Mouse (Mus musculus) layer of hippocampus, adult 8-10 months (tissue): ENCODE data around the gene 2310011J03Rik. TPM values are rescaled to one million over a fixed set of nuclear protein-coding genes. Genes with fewer than 3 reads are reported as not detected.

Source experiments
- DNase-seq, 2 experiments: peaks; one replicate each; pipeline ENCODE4 v3.0.0; 2022; ENCODE audit warnings: low spot score in 2 of 2
- total RNA-seq, 4 experiments: library from RNA; stranded (reverse); gene quantifications; 2 replicates each; pipeline ENCODE4 v1.2.4; 2022

Gene 2310011J03Rik
- total RNA-seq, 4 experiments from 2014 or later, result 20.4 to 27.1 (median 23.3) TPM

DNA sequence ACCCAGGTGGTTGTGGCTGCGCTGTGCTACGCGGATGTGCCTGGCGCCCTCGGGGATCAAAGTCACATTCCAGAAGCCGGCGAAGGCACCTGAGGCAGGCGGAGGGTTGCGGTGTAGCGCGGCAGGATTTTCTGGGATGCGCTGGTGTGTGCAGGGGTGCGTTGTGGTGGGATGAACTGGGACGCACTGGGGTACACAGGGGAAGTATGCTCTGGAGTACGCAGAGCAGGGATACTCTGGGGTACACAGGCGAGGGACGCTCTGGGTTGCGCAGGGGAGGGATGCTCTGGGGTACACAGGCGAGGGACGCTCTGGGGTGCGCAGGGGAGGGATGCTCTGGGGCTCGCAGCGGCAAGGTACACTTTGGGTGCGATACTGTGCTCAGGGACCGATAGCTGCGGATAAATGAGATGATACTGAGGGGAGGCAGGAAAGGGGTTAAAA, 22.0 kb upstream of the 2310011J03Rik start:
- DNase-seq, result no peak

- DNase-seq, result no peak
These were observed 21.4 kb upstream of the 2310011J03Rik start for GRCm38 (mm10) chr10:80341491-80342304.

DNA sequence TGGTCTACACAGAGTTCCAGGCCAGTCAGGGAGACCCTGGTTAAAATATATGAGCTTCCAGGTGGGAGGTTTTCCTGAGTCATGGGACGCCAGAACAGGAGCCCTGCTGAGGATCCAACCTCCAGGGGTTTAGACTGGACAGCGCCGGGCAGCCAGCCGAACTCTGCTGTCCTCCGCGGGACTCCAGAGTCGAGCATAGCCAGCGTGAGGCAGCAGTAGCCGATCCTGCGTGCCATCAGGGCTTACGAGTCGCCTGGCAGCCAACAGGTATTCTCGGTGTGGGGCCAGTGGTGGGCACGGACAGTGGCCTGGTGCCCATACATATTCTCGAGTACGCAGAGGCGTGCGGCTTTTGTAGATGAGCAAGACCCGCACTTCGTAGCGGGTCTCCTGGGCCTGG, 20.7 kb upstream of the 2310011J03Rik start:
- DNase-seq, result no peak

GRCm38 (mm10) chr10:80339941-80340750, 19.8 kb upstream of the 2310011J03Rik start:
- DNase-seq, result peak in 1 of 2 experiments; percentile 88

DNA sequence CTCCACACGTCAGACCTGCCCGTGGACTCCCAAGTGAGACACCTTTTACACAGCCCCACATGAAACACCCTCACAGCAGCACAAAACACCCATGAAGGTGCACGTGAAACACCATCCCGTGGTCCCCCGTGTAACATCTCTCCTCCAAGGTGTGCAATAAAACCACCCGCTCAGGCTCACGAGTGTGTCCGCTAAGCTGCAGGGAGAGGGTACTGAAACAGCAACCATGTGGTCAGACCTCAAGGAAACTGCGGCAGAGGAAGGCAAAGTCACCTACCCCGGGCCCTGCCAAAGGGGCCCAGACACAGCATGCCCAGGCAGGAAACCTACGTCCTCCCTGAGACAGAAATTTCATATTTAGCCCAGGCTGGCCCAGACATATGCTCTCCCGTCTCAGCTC, 15.9 kb upstream of the 2310011J03Rik start:
- DNase-seq, result no peak

- no peak for DNase-seq
These were observed 12.2 kb upstream of the 2310011J03Rik start for GRCm38 (mm10) chr10:80332525-80332989.

- DNase-seq, result no peak
These were observed 11.5 kb upstream of the 2310011J03Rik start for GRCm38 (mm10) chr10:80331636-80332524.

DNA sequence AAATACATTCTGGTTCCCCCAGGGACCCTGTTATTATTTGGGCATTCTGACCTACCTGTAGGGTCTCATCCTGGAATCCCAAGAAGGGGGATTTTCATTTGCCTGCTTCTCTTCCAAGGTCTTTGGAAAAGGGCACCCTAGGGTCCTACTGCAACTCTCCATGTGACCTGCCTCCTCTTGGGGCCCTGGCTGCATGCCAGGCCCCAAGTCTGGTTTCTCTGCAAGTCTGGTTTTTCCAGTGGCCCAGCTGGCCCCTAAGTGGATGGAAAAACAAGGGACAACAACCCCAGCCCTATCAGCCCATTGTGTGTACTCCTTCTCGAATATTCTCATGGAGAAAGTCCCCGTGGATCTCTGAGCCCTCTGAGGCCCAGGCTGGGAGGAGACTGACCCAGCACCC, 10.6 kb upstream of the 2310011J03Rik start:
- no peak for DNase-seq

DNA sequence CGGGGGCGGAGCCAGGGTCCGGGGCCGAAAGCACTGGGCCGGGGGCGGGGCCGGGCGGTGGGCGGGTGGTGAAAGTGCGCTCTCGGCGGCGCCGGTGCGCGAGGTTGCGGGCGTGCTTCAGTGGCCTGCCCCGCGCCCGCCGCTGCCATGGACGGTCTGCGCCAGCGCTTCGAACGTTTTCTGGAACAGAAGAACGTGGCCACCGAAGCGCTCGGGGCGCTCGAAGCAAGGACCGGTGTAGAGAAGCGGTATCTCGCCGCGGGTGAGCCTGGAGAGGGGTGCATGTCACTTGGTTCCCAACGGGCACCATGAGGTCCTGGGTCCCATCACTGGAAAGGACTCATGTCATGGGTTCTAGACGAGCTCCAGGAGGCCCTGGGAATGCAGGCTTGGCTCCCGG, 9.7 kb upstream of the 2310011J03Rik start:
- no peak for DNase-seq

DNA sequence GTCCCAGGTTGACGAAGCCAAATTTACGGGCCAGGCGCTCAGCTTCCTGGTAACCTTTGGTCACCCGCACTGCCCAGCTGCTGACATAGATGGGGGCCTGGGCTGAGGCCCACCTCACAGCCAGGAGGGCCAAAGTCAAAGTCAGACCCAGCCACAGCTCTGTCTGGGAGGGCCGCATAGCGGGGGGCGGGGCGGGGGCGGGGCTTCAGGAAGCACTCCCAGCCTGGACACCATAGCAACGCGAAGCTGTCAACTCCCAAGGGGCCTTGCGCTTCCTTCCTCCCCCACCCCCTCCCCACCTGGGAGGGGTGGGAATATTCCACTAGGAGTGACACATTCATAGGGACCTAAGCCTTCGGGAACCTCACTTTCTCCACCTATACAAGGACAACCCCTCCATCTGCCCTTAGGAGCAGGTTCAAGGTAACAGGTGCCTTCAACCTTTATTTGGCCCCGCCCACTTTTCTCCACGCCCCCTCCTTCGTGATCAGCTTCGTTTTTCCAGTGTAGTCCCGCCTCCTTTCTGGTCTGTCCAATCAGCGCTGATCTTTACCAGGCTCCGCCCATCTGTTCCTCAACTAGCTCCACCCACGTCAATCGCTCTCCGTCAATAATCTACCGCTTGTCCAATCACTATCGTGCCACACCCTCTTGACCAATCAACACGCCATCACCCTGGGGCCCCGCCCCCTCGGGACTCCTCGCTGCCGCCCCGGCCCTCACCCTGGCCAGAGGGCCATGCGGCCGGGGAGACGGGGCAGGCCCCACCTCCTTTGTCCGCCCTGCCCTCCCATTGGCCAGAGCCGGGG, 9.1 kb upstream of the 2310011J03Rik start, which contains the start of the genes Pcsk4 and Reep6:
Gene Pcsk4, minus strand, starts transcription at position 226 of the 809 bp plus-strand sequence.
Gene Reep6, plus strand, starts transcription at position 681 of the 809 bp plus-strand sequence.
- peak; percentile 96 to 97 for DNase-seq

GRCm38 (mm10) chr10:80325045-80325444, 4.7 kb upstream of the 2310011J03Rik start:
- peak in 1 of 2 experiments; percentile 20 for DNase-seq

DNA sequence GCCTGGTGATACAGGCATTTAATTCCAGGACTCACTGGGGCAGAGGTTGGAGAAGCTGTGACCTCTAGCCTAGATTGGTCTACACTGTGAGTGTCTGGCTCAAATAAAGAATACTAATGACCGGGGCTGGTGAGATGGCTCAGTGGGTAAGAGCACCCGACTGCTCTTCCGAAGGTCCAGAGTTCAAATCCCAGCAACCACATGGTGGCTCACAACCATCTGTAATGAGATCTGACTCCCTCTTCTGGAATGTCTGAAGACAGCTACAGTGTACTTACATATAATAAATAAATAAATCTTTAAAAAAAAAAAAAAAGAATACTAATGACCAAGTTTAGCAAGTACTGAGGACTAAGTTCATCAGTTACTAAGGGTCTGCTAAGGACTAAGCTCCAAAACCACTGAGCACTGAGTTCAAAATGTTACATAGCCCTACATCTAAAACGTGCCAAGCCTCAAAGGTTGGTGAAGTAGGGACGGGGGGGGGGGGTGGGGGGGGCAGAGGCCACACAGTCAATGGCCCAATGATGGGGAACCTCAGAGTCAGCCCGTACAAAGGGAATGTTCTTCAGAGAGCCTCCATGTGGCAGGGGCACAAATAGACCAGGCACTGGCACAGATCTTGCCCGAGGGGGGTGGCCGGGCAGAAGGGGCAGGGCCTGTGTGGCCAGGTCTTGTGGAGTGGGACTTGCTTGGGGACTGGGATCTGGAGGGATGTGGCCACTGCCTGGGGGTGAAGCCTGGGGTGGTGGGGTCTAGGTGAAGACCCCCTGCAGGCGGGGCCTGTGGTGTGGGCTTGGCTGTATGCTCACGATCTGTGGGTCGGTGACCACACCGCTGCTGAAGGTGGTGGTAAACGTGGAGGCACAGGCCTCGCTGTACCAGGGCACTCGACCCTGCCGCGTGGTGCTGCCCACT, 4.0 kb upstream of the 2310011J03Rik start:
- no peak for DNase-seq

- no peak for DNase-seq
These were observed 3.2 kb upstream of the 2310011J03Rik start for GRCm38 (mm10) chr10:80323261-80324119.

GRCm38 (mm10) chr10:80322811-80323211, 2.5 kb upstream of the 2310011J03Rik start:
- DNase-seq, result no peak

DNA sequence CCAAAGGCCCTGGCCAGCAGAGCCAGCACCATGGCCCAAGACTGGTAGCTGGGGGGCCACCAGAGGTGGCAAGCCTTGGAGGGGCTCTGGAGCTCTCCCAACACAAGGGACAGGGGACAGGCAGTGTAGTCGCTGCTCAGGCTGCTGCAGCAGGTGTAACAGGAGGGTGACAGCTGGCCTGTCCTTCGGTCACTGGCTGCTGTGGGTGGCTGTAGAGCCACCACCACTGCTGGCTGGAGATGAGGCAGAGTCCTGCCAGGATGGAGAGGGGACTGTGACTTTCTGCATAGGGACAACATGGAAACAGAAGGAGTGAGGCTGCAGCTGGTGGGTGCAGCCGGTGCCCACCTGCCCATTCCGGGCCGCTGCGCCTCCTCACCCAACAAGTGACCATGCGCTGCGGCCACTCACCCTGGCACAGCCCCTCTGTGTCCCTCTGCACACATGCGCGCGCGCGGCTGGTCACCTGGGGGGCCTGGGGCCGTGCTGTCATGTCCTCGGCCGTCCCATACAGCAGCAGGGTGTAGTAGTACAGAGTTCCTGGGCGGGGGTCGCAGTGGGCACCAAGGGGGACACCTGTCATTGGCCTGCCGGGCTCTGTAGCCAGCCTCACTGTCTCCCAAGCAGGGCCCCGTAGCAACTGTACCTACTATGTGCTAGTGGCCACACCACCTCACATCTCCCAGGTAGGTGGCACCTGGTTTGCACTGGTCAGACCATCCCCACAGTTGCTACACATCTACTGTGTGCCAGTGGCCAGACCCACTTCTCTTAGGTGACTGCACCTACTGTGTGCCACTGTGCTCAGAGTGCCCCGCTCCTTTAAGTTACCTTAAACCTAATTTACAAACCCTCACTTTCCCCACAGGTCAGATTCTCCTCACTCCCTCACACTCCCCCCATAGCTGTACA, 1.6 kb upstream of the 2310011J03Rik start:
- no peak for DNase-seq

DNA sequence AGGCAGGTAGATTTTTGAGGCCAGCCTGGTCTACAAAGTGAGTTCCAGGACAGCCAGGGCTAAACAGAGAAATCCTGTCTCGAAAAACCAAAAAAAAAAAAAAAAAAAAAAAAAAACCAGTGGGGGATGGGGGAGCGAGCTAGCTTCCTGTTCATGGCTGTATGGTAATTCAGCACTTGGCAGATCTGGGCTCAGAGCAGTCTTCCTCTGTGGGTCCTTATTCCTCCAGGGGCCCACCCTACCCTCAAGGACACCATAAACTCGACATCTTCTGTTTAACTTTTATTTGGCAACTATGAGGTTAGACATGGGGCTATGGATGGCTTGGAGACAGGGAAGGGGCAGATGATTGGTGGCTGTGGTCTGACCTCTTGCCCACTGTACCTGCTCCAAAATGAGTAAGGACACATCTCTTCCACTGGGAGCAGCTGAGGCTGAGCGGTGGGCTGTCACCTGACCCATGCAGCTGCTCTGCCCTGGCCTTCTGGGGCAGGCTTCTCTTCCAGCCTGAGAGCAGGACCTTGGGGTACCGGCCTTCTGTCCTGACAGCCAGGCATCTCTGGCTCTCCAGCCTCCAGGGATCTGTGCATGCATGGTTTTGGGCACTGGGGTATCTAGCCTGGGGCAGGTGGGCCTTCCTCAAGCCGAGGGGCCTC, 805 bp upstream of the 2310011J03Rik start:
- no peak for DNase-seq
